In genomic region chr2:57266679-57267393, GRCm38 (mm10) we compare ENCODE assay signal across 15 mouse cellular contexts. TPM values are rescaled to one million over a fixed set of nuclear protein-coding genes. Genes with fewer than 3 reads are reported as not detected.
DNase-seq lines count a peak whose midpoint lies in the region; ATAC-seq and TF ChIP-seq lines count a peak whose summit lies in the region.
"Had no signal": no experiment of that assay in that cellular context is flagged by ENCODE, and none has a peak within 500 bp of the region (broad histone marks: within the 10 kb centered on the region; RNA-seq: fewer than 3 reads in every experiment).

No protein-coding gene starts in this region.

- 64% methylated on average over 4 of the region's 4 CpGs for WGBS in embryonic facial prominence, embryonic 14.5 days
- WGBS in hindbrain, postnatal 0 days = 61% methylated on average over 4 of the region's 4 CpGs
- 92% methylated on average over 4 of the region's 4 CpGs for WGBS in intestine, postnatal 0 days

- no peaks in the 10 kb centered on the region for H3K36me3 ChIP-seq in embryonic facial prominence, embryonic 14.5 days (ENCODE audit: control insufficient read depth, insufficient read depth, low read length)
- no peaks in the 10 kb centered on the region for H3K36me3 ChIP-seq in hindbrain, postnatal 0 days (ENCODE audit: insufficient read depth, low read length)
- H3K36me3 ChIP-seq in intestine, postnatal 0 days (ENCODE audit: control insufficient read depth, insufficient read depth) = no peaks in the 10 kb centered on the region

- peak overlapping the region; percentile 88 for H3K27ac ChIP-seq in layer of hippocampus, adult 2 months
- no peak overlapping the region; the same call in 1 of the 2 replicates for H3K27ac ChIP-seq in embryonic facial prominence, embryonic 14.5 days (replicated peaks; ENCODE audit: low read depth, low read length)
- H3K27ac ChIP-seq in hindbrain, postnatal 0 days = peak overlapping the region; percentile 66
- no peak overlapping the region for H3K27ac ChIP-seq in intestine, postnatal 0 days (ENCODE audit: low read depth, low read length)
- H3K27ac ChIP-seq: kidney, postnatal 0 days; macrophage had no signal

- no peaks in the 10 kb centered on the region for H3K9me3 ChIP-seq in embryonic facial prominence, embryonic 14.5 days (ENCODE audit: control insufficient read depth, low read length)
- no peaks in the 10 kb centered on the region for H3K9me3 ChIP-seq in hindbrain, postnatal 0 days (ENCODE audit: low read length)
- H3K9me3 ChIP-seq in intestine, postnatal 0 days (ENCODE audit: control insufficient read depth) = no peaks in the 10 kb centered on the region

- no peak overlapping the region for H3K4me2 ChIP-seq in embryonic facial prominence, embryonic 14.5 days (ENCODE audit: low read depth, low read length)
- no peak overlapping the region for H3K4me2 ChIP-seq in hindbrain, postnatal 0 days (ENCODE audit: low read depth, low read length)
- H3K4me2 ChIP-seq in intestine, postnatal 0 days (replicated peaks; ENCODE audit: low read depth) = no peak overlapping the region

- TF ChIP-seq CTCF in layer of hippocampus, adult 2 months (conservative IDR thresholded peaks at IDR 0.05) = no peak
- TF ChIP-seq CTCF in hindbrain, postnatal 0 days (IDR thresholded peaks at IDR 0.05; ENCODE audit: low read depth) = no peak
- no peak for TF ChIP-seq CTCF in intestine, postnatal 0 days (IDR thresholded peaks at IDR 0.05; ENCODE audit: low read depth)

- H3K9ac ChIP-seq in embryonic facial prominence, embryonic 14.5 days (ENCODE audit: low read depth, low read length) = no peak overlapping the region
- no peak overlapping the region for H3K9ac ChIP-seq in hindbrain, postnatal 0 days (replicated peaks; ENCODE audit: low read length)
- H3K9ac ChIP-seq in intestine, postnatal 0 days (ENCODE audit: low read depth, low read length) = no peak overlapping the region

- no peak for ATAC-seq in embryonic facial prominence, embryonic 14.5 days (ENCODE audit: low read depth)
- peak; percentile 71; the same call in 1 of the 2 replicates for ATAC-seq in hindbrain, postnatal 0 days
- no peak for ATAC-seq in intestine, postnatal 0 days

- DNase-seq in layer of hippocampus, adult 2 months (ENCODE audit: low spot score in 2 of 2) = no peak
- no peak for DNase-seq in layer of hippocampus, adult 9-11 months
- peak; percentile 26 for DNase-seq in embryonic facial prominence, embryonic 14.5 days (ENCODE audit: low spot score)
- DNase-seq in hindbrain, postnatal 0 days (ENCODE audit: low spot score) = no peak
- DNase-seq in retina, embryonic 14.5 days (ENCODE audit: low spot score) = peak; percentile 14
- DNase-seq in cerebellum, adult 18-20 months = no peak
- no peak for DNase-seq in gastrocnemius, postnatal 25 days
- DNase-seq: adrenal gland, postnatal 14 days; cerebellum, adult 9-10 months; heart, postnatal 4 days; thymus, postnatal 14 days had no signal

- H3K4me3 ChIP-seq in layer of hippocampus, adult 2 months = no peak overlapping the region
- no peak overlapping the region for H3K4me3 ChIP-seq in embryonic facial prominence, embryonic 14.5 days (ENCODE audit: low read depth, low read length)
- H3K4me3 ChIP-seq in hindbrain, postnatal 0 days (ENCODE audit: low read length) = no peak overlapping the region
- H3K4me3 ChIP-seq in intestine, postnatal 0 days (ENCODE audit: low read depth, low read length) = no peak overlapping the region
- H3K4me3 ChIP-seq: erythroblast, embryonic 14.5 days had no signal

- H3K4me1 ChIP-seq in embryonic facial prominence, embryonic 14.5 days (ENCODE audit: control insufficient read depth, insufficient read depth, low read length) = no peaks in the 10 kb centered on the region
- no peaks in the 10 kb centered on the region for H3K4me1 ChIP-seq in hindbrain, postnatal 0 days (ENCODE audit: insufficient read depth, low read length)
- H3K4me1 ChIP-seq in intestine, postnatal 0 days (replicated peaks; ENCODE audit: control insufficient read depth, insufficient read depth, low read length) = peaks cover 6% of the 10 kb centered on the region; the same call in 1 of the 2 replicates

- no peaks in the 10 kb centered on the region for H3K27me3 ChIP-seq in embryonic facial prominence, embryonic 14.5 days (replicated peaks; ENCODE audit: control insufficient read depth, insufficient read depth, low read length)
- H3K27me3 ChIP-seq in hindbrain, postnatal 0 days (ENCODE audit: insufficient read depth, low read length) = no peaks in the 10 kb centered on the region
- no peaks in the 10 kb centered on the region for H3K27me3 ChIP-seq in intestine, postnatal 0 days (replicated peaks; ENCODE audit: control insufficient read depth, insufficient read depth, low read length)

RNA-seq across cellular contexts. Expression of gene Gpd2, which starts 29.4 kb away (rescaled TPM):
- 100 to 1,000 TPM; 122 to 138 TPM for total RNA-seq in layer of hippocampus, adult 2 months (2021)
- polyA plus RNA-seq in embryonic facial prominence, embryonic 14.5 days (2014; fragmentation: Nextera tagmentation; extraction: Ambion mirVana) = 14.7 and 17.1 TPM in 2 replicates
- 38.8 and 55.3 TPM in 2 replicates for total RNA-seq in hindbrain, postnatal 0 days (2014; rRNA removed)
- 31.5 and 32.7 TPM in 2 replicates for polyA plus RNA-seq in hindbrain, postnatal 0 days (2015; fragmentation: Nextera tagmentation; extraction: Ambion mirVana)
- polyA plus RNA-seq in intestine, postnatal 0 days (2015; fragmentation: Nextera tagmentation; extraction: Ambion mirVana) = 26.0 and 26.2 TPM in 2 replicates
- 100 to 1,000 TPM; 193 to 197 TPM for total RNA-seq in gastrocnemius, postnatal 25 days (2021)

Comparison
In these comparisons a context has a peak if more than half of its experiments do, and no peak if none do; other contexts are left out.
1. DNase-seq: peak in embryonic facial prominence, embryonic 14.5 days (single experiment) and retina, embryonic 14.5 days (single experiment); none in layer of hippocampus, adult 2 months (0 of 2), layer of hippocampus, adult 9-11 months (single experiment), hindbrain, postnatal 0 days (single experiment), cerebellum, adult 18-20 months (0 of 2) and gastrocnemius, postnatal 25 days (single experiment).
2. H3K27ac ChIP-seq: peak in layer of hippocampus, adult 2 months (single experiment) and hindbrain, postnatal 0 days (single experiment); none in embryonic facial prominence, embryonic 14.5 days (single experiment) and intestine, postnatal 0 days (single experiment).